Mouse (Mus musculus) bone marrow, adult 2 months (tissue): ENCODE results near the gene Agl.

ENCODE experiments used
- CTCF ChIP-seq: fragments of 200-500 bp; IDR thresholded peaks from 2 replicates; pipeline ENCODE4 v1.5.1; 2011; ENCODE audit warnings: low read length, control low read depth; ENCODE audit not compliant: control insufficient read depth, insufficient read depth
- POLR2A ChIP-seq: fragments of 200-500 bp; IDR thresholded peaks from 2 replicates; pipeline ENCODE4 v1.6.1; 2011; ENCODE audit warnings: low read depth, mild to moderate bottlenecking, control low read depth, low read length, borderline replicate concordance; ENCODE audit not compliant: control insufficient read depth

- no peak for TF ChIP-seq CTCF
- TF ChIP-seq POLR2A: no peak
These were observed 19.1 kb downstream of the Agl start for GRCm38 (mm10) chr3:116788851-116789250.
